Mouse (Mus musculus) midbrain, embryonic 10.5 days (tissue): ENCODE measurements around the gene Sh2d2a. TPM values are rescaled to one million over a fixed set of nuclear protein-coding genes. Genes with fewer than 3 reads are reported as not detected.
"Not testable (repeated sequence)": the region's sequence is repeated elsewhere in the genome, so short reads cannot be mapped to it uniquely, and the experiment has no call there.

Experiments
- DNase-seq: peaks from one replicate; pipeline ENCODE4 v3.0.0-alpha.2; 2017; ENCODE audit warnings: low spot score
- H3K27ac ChIP-seq: fragments of 300-500 bp; sonication (generic); replicated peaks from 2 replicates; pipeline ENCODE4 v1.5.1; 2016; ENCODE audit warnings: mild to moderate bottlenecking
- H3K27me3 ChIP-seq: fragments of 300-500 bp; sonication (generic); 2 replicates; pipeline ENCODE4 v1.6.1; 2016; ENCODE audit warnings: low read depth, mild to moderate bottlenecking; ENCODE audit not compliant: poor library complexity, severe bottlenecking
- H3K36me3 ChIP-seq: fragments of 300-500 bp; sonication (generic); 2 replicates; pipeline ENCODE4 v1.6.1; 2016; ENCODE audit warnings: mild to moderate bottlenecking, moderate library complexity
- H3K4me1 ChIP-seq: fragments of 300-500 bp; sonication (generic); 2 replicates; pipeline ENCODE4 v1.6.1; 2016
- H3K4me3 ChIP-seq: fragments of 300-500 bp; sonication (generic); 2 replicates; pipeline ENCODE4 v1.5.1; 2016; ENCODE audit warnings: mild to moderate bottlenecking, moderate library complexity
- H3K9me3 ChIP-seq: fragments of 300-500 bp; sonication (generic); replicated peaks from 2 replicates; pipeline ENCODE4 v1.6.1; 2016; ENCODE audit warnings: mild to moderate bottlenecking
- WGBS: fragments of 180-500 bp; shearing (Covaris S2); methylation state at CpG from one replicate; pipeline ENCODE4 v1.1.7; 2016; 5-methylcytosine and 5-hydroxymethylcytosine counted together
- polyA plus RNA-seq: library from polyadenylated mRNA; unstranded; fragments of >200 nt; fragmentation: Nextera tagmentation; extraction: Ambion mirVana; gene quantifications from 2 replicates; pipeline ENCODE4 v1.2.1, GENCODE M21; 2016

Gene Sh2d2a
- polyA plus RNA-seq: 0.06 and 0.11 TPM in 2 replicates

GRCm38 (mm10) chr3:87846650-87847110, at the start of gene Sh2d2a:
TSS of gene Sh2d2a (plus strand) at chr3:87846755.
- Histone ChIP-seq H3K4me1 (no peaks in the 10 kb centered on the region), H3K27me3 (no peaks in the 10 kb centered on the region), H3K27ac (0 out of 2 replicates have a peak within 1 kb of the TSS, but pooled peaks have one; percentile 9), H3K4me3 (no peak within 1 kb of the TSS), H3K9me3 (no peaks in the 10 kb centered on the region), H3K36me3 (no peaks in the 10 kb centered on the region)
- no peak for DNase-seq
- 77% methylated on average over 7 of the region's 7 CpGs for WGBS

GRCm38 (mm10) chr3:87801681-87802080, 44.9 kb upstream of the Sh2d2a start:
- no peak overlapping the region for H3K27ac ChIP-seq
- DNase-seq: no peak
- 60% methylated on average over 5 of the region's 5 CpGs for WGBS
- H3K9me3 ChIP-seq: no peaks in the 10 kb centered on the region
- H3K36me3 ChIP-seq: no peaks in the 10 kb centered on the region
- H3K4me3 ChIP-seq: no peak overlapping the region
- H3K4me1 ChIP-seq: peaks cover 35% of the 10 kb centered on the region
- H3K27me3 ChIP-seq: peaks cover 100% of the 10 kb centered on the region

DNA sequence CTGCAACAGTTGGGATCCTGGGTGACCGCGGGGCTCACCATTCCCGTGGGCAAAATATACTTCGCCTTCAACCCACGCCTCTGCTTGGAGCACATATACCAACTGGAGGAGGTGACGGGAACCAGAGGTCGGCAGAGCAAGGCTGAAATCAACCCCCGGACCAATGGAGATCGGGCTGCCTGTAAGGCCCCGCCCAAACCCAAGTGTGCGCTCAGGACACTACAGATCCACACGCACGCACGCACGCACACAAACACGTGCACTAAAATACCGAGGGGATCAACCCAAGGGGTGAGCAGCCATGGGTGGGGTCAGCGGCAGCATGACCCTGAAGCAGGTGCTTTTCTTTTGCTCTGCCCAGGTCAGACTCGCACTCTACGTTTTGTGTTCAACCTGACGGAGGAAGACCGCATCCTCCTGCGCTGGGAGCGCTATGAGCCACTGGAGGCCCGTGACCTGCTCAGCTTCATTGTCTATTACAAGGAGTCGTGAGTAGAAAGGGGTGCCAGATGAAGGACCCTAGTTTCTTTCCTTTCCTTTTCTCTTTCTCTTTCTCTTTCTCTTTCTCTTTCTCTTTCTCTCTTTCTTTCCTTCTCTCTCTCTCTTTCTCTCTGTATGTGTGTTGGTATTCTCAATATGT, 42.4 kb upstream of the Sh2d2a start:
- peaks cover 15% of the 10 kb centered on the region for H3K4me1 ChIP-seq
- no peaks in the 10 kb centered on the region for H3K36me3 ChIP-seq
- peaks cover 100% of the 10 kb centered on the region for H3K27me3 ChIP-seq
- 4% methylated on average over 26 of the region's 26 CpGs for WGBS
- DNase-seq: no peak
- H3K27ac ChIP-seq: no peak overlapping the region
- H3K9me3 ChIP-seq: no peaks in the 10 kb centered on the region
- H3K4me3 ChIP-seq: peak overlapping the region; percentile 42

DNA sequence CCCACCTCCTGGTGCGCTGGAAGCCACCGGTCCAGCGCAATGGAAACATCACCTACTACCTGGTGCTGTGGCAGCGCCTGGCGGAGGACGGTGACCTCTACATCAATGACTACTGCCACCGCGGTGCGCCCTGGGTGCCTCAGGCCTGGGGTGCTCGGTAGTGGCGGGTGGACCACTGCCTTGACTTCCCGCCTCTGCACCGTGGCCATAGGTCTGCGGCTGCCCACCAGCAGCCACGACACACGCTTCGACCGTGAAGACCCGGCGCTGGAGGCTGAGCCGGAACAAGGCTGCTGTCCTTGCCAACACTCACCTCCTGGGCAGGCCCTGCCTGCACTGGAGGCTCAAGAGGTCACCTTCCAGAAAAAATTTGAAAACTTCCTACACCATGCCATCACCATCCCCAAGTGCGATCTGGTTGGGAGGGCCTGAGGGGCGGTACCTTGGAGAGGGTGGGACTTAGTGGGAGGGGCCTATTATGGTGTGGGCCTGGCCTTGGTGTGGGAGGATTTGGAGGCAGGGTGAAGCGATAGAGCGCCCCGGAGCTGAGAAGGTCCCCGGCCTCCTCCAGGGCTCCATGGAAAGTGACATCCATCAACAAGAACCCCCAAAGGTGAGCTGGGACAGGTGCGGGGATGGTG, 37.1 kb upstream of the Sh2d2a start:
- no peaks in the 10 kb centered on the region for H3K9me3 ChIP-seq
- H3K27me3 ChIP-seq: peaks cover 100% of the 10 kb centered on the region
- H3K27ac ChIP-seq: no peak overlapping the region
- no peaks in the 10 kb centered on the region for H3K36me3 ChIP-seq
- 3% methylated on average over 28 of the region's 28 CpGs for WGBS
- peak overlapping the region; percentile 40 for H3K4me3 ChIP-seq
- DNase-seq: no peak
- peaks cover 15% of the 10 kb centered on the region for H3K4me1 ChIP-seq

GRCm38 (mm10) chr3:87811297-87811696, 35.3 kb upstream of the Sh2d2a start:
- Histone ChIP-seq H3K9me3 (no peaks in the 10 kb centered on the region), H3K27me3 (peaks cover 100% of the 10 kb centered on the region), H3K4me3 (no peak overlapping the region), H3K36me3 (no peaks in the 10 kb centered on the region), H3K27ac (no peak overlapping the region), H3K4me1 (peaks cover 15% of the 10 kb centered on the region)
- WGBS: 84% methylated on average over 8 of the region's 8 CpGs
- DNase-seq: no peak

DNA sequence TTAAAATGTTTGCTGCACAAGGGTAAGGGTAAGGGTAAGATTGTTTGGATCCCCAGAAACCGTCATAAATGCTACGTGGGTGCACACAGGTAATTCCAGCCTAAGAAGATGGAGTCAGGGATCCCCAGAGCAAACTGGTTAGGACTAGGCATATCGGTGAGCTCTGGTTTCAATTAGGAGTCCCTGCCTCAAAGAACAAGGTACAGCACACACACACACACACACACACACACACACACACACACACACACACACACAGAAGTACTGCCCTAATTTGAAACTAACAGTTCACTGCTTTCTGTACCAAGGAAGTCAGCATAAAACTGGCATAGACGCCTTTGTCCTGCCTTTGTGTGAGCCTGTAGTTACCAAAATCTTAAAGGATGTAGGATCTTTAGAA, 34.1 kb upstream of the Sh2d2a start:
- Histone ChIP-seq H3K4me1 (peaks cover 21% of the 10 kb centered on the region), H3K9me3 (no peaks in the 10 kb centered on the region), H3K27me3 (peaks cover 100% of the 10 kb centered on the region), H3K36me3 (no peaks in the 10 kb centered on the region), H3K27ac (no peak overlapping the region), H3K4me3 (no peak overlapping the region)
- no peak for DNase-seq
- WGBS: 77% methylated on average over 4 of the region's 4 CpGs

DNA sequence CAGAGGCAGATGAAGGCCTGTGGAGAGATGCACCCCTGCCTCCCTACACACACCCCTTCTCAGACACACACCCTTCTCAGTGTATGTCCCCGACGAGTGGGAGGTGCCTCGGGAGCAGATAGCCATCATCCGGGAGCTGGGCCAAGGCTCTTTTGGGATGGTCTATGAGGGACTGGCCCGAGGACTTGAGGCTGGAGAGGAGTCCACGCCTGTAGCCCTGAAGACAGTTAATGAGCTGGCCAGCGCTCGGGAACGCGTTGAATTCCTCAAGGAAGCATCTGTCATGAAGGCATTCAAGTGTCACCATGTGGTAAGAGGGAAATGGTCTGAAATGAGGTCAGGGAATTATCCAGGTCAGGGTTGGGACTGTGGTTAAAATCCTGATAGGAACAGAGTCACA, 33.7 kb upstream of the Sh2d2a start:
- H3K27me3 ChIP-seq: peaks cover 100% of the 10 kb centered on the region
- peaks cover 21% of the 10 kb centered on the region for H3K4me1 ChIP-seq
- H3K36me3 ChIP-seq: no peaks in the 10 kb centered on the region
- H3K4me3 ChIP-seq: no peak overlapping the region
- no peaks in the 10 kb centered on the region for H3K9me3 ChIP-seq
- 74% methylated on average over 10 of the region's 10 CpGs for WGBS
- DNase-seq: no peak
- H3K27ac ChIP-seq: no peak overlapping the region

DNA sequence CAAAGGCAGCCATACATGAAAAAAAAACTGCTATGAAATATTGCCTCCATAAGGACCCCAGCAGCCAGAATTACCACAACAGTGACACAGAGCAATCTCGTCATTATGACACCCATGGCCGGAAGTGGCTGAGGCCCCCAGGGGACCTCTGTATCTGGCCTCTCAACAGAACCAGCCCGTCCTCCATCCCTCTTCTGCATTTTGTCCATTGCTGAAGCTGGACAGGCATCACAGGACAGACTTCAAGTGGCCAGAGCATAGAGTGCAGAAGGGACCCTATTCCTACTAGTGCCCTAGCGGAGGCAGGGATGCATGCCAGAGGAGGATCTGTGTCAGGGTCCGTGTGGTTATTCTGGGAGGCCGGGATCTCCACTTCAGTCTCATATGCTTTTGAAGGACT, 30.4 kb upstream of the Sh2d2a start:
- 66% methylated on average over 6 of the region's 6 CpGs for WGBS
- Histone ChIP-seq H3K4me3 (no peak overlapping the region), H3K27me3 (peaks cover 86% of the 10 kb centered on the region), H3K4me1 (peaks cover 19% of the 10 kb centered on the region), H3K36me3 (no peaks in the 10 kb centered on the region), H3K9me3 (no peaks in the 10 kb centered on the region), H3K27ac (no peak overlapping the region)
- no peak for DNase-seq

GRCm38 (mm10) chr3:87816646-87817093, 29.9 kb upstream of the Sh2d2a start:
- no peaks in the 10 kb centered on the region for H3K36me3 ChIP-seq
- peak; percentile 72 for DNase-seq
- 9% methylated on average over 12 of the region's 12 CpGs for WGBS
- no peak overlapping the region for H3K4me3 ChIP-seq
- peaks cover 19% of the 10 kb centered on the region for H3K4me1 ChIP-seq
- no peaks in the 10 kb centered on the region for H3K9me3 ChIP-seq
- H3K27ac ChIP-seq: no peak overlapping the region
- H3K27me3 ChIP-seq: peaks cover 81% of the 10 kb centered on the region

DNA sequence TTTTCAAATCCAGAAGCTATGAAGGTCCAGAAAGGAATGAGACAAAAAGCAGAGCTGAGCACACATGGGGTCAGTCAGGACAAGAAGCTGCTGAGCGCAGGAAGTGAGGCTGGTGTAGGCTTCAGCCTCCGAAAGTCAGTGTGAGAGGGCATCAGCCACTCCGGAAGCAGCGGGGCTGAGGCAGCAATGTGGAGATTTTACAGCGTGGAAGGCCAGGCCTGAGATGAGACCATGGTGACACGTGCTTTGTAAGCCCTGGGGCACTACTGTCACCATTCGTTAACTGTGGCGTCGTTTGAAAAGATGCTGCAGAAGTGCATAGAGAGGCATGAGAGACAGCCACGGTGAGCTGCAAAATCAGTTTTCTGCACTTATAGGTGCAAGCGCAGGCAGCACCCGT, 28.3 kb upstream of the Sh2d2a start:
- H3K9me3 ChIP-seq: no peaks in the 10 kb centered on the region
- peaks cover 69% of the 10 kb centered on the region for H3K27me3 ChIP-seq
- no peak overlapping the region for H3K4me3 ChIP-seq
- H3K27ac ChIP-seq: no peak overlapping the region
- H3K4me1 ChIP-seq: peaks cover 19% of the 10 kb centered on the region
- H3K36me3 ChIP-seq: no peaks in the 10 kb centered on the region
- DNase-seq: no peak
- 76% methylated on average over 12 of the region's 12 CpGs for WGBS

DNA sequence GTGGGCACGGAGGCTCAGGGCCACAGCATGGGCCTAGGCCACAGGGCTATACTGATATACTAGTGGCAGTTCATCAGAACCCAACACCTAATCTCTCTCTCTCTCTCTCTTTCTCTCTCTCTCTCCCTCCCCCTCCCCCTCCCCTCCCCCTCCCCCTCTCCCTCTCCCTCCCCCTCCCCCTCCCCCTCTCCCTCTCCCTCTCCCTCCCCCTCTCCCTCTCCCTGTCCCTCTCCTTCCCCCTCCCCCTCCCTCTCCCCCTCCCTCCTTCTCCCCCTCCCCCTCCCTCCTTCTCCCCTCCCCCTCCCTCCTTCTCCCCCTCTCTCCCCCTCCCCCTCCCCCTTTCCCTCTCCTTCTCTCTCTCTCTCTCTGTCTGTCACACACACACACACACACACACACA, 22.3 kb upstream of the Sh2d2a start, which contains the start of gene Pear1:
TSS of gene Pear1 (minus strand) at position 101 of the 400 bp plus-strand sequence.
- not testable (repeated sequence) for H3K4me1 ChIP-seq, DNase-seq, H3K9me3 ChIP-seq, H3K27me3 ChIP-seq, H3K27ac ChIP-seq, H3K36me3 ChIP-seq, H3K4me3 ChIP-seq
- WGBS: 84% methylated on average over 1 of the region's 1 CpGs

- Histone ChIP-seq H3K4me1 (no peaks in the 10 kb centered on the region), H3K4me3 (no peak overlapping the region), H3K9me3 (no peaks in the 10 kb centered on the region), H3K27me3 (no peaks in the 10 kb centered on the region), H3K27ac (no peak overlapping the region), H3K36me3 (no peaks in the 10 kb centered on the region)
- no peak for DNase-seq
- WGBS: 66% methylated on average over 4 of the region's 4 CpGs
These were observed 18.1 kb upstream of the Sh2d2a start for GRCm38 (mm10) chr3:87828435-87828834.

DNA sequence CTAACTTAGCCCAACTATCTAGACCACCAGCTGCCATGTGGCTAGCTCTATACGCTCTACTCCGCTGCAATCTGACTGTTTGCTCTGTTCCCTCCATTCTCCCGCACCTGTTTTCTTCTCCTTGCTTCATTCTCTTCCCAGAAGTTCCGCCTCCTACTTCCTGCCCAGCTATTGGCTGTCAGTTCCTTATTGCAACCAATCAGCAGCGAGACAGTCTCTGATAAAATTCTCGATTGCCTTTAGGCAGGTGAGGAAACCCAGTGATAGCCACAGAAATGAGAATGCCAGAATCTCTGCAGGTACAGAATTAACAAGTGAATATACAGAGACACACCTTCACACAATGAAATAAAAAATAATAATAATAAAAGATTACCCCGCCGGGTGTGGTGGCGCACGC, 17.5 kb upstream of the Sh2d2a start:
- no peaks in the 10 kb centered on the region for H3K36me3 ChIP-seq
- no peaks in the 10 kb centered on the region for H3K4me1 ChIP-seq
- no peaks in the 10 kb centered on the region for H3K9me3 ChIP-seq
- no peak for DNase-seq
- no peaks in the 10 kb centered on the region for H3K27me3 ChIP-seq
- H3K27ac ChIP-seq: no peak overlapping the region
- H3K4me3 ChIP-seq: no peak overlapping the region
- 54% methylated on average over 10 of the region's 10 CpGs for WGBS
